Mouse (Mus musculus): Measurements from ENCODE around the gene Foxj2.

Gene Foxj2

GRCm38 (mm10) chr6:122879141-122879735 lies 59.5 kb downstream of the Foxj2 start:
- DNase-seq = no peak

GRCm38 (mm10) chr6:122879781-122880505 lies 60.2 kb downstream of the Foxj2 start:
- DNase-seq = no peak

GRCm38 (mm10) chr6:122881287-122881686 lies 61.6 kb downstream of the Foxj2 start:
- no peak for DNase-seq

- DNase-seq = no peak
Measured at GRCm38 (mm10) chr6:122883603-122884002, 63.9 kb downstream of the Foxj2 start.

GRCm38 (mm10) chr6:122889599-122889998 lies 69.9 kb downstream of the Foxj2 start:
- DNase-seq = no peak

- DNase-seq = peak; percentile 76
Measured at GRCm38 (mm10) chr6:122892442-122893049, 72.8 kb downstream of the Foxj2 start.
